Mouse (Mus musculus): ENCODE measurements at regions not wholly inside any gene's neighbourhood (a gene's known extent, or its start where the extent isn't known, plus 50 kb on each side); places are given as distances from the start of the nearest gene placed in this dataset.

GRCm38 (mm10) chr14:47935401-47935800, 185.2 kb upstream of the Peli2 start:
- Histone ChIP-seq H3K27ac (ENCODE audit: control insufficient read depth, insufficient read depth, low read depth, low read length) (no peak overlapping the region), H3K36me3 (ENCODE audit: control insufficient read depth, insufficient read depth, low read length) (no peaks in the 10 kb centered on the region), H3K4me3 (ENCODE audit: control insufficient read depth, low read depth, low read length) (no peak overlapping the region), H3K4me1 (ENCODE audit: control insufficient read depth, insufficient read depth, low read length) (no peaks in the 10 kb centered on the region), H3K27me3 (ENCODE audit: control insufficient read depth, insufficient read depth, low read length) (no peaks in the 10 kb centered on the region)
- TF ChIP-seq CTCF (IDR thresholded peaks at IDR 0.05; ENCODE audit: control insufficient read depth, insufficient read depth, insufficient replicate concordance, low read depth, low read length), result no peak
- no peak for TF ChIP-seq POLR2A (IDR thresholded peaks at IDR 0.05; ENCODE audit: control insufficient read depth, low read depth, low read length)

- no peaks in the 10 kb centered on the region for H3K27me3 ChIP-seq (ENCODE audit: control insufficient read depth, insufficient read depth, low read length)
- H3K36me3 ChIP-seq (ENCODE audit: control insufficient read depth, insufficient read depth, low read length), result no peaks in the 10 kb centered on the region
- H3K4me1 ChIP-seq (ENCODE audit: control insufficient read depth, insufficient read depth, low read length), result no peaks in the 10 kb centered on the region
- no peak overlapping the region for H3K4me3 ChIP-seq (ENCODE audit: control insufficient read depth, low read depth, low read length)
- TF ChIP-seq POLR2A (IDR thresholded peaks at IDR 0.05; ENCODE audit: control insufficient read depth, low read depth, low read length) (no peak), CTCF (IDR thresholded peaks at IDR 0.05; ENCODE audit: control insufficient read depth, insufficient read depth, insufficient replicate concordance, low read depth, low read length) (no peak)
- H3K27ac ChIP-seq (ENCODE audit: control insufficient read depth, insufficient read depth, low read depth, low read length), result no peak overlapping the region
Observed at GRCm38 (mm10) chr14:47937081-47937651, 183.5 kb upstream of the Peli2 start.

GRCm38 (mm10) chr14:47939781-47940590, 180.6 kb upstream of the Peli2 start:
- Histone ChIP-seq H3K4me1 (ENCODE audit: control insufficient read depth, insufficient read depth, low read length) (no peaks in the 10 kb centered on the region), H3K4me3 (ENCODE audit: control insufficient read depth, low read depth, low read length) (no peak overlapping the region), H3K36me3 (ENCODE audit: control insufficient read depth, insufficient read depth, low read length) (no peaks in the 10 kb centered on the region), H3K27ac (ENCODE audit: control insufficient read depth, insufficient read depth, low read depth, low read length) (no peak overlapping the region), H3K27me3 (ENCODE audit: control insufficient read depth, insufficient read depth, low read length) (no peaks in the 10 kb centered on the region)
- TF ChIP-seq CTCF (IDR thresholded peaks at IDR 0.05; ENCODE audit: control insufficient read depth, insufficient read depth, insufficient replicate concordance, low read depth, low read length), result no peak
- no peak for TF ChIP-seq POLR2A (IDR thresholded peaks at IDR 0.05; ENCODE audit: control insufficient read depth, low read depth, low read length)

- Histone ChIP-seq H3K27ac (ENCODE audit: control insufficient read depth, insufficient read depth, low read depth, low read length) (no peak overlapping the region), H3K27me3 (ENCODE audit: control insufficient read depth, insufficient read depth, low read length) (no peaks in the 10 kb centered on the region), H3K4me1 (ENCODE audit: control insufficient read depth, insufficient read depth, low read length) (no peaks in the 10 kb centered on the region), H3K4me3 (ENCODE audit: control insufficient read depth, low read depth, low read length) (no peak overlapping the region), H3K36me3 (ENCODE audit: control insufficient read depth, insufficient read depth, low read length) (no peaks in the 10 kb centered on the region)
- TF ChIP-seq CTCF (IDR thresholded peaks at IDR 0.05; ENCODE audit: control insufficient read depth, insufficient read depth, insufficient replicate concordance, low read depth, low read length), result no peak
- TF ChIP-seq POLR2A (IDR thresholded peaks at IDR 0.05; ENCODE audit: control insufficient read depth, low read depth, low read length), result no peak
Observed at GRCm38 (mm10) chr14:47942671-47943070, 178.0 kb upstream of the Peli2 start.

- H3K4me1 ChIP-seq (ENCODE audit: control insufficient read depth, insufficient read depth, low read length), result no peaks in the 10 kb centered on the region
- H3K4me3 ChIP-seq (ENCODE audit: control insufficient read depth, low read depth, low read length), result no peak overlapping the region
- H3K27ac ChIP-seq (ENCODE audit: control insufficient read depth, insufficient read depth, low read depth, low read length), result no peak overlapping the region
- H3K27me3 ChIP-seq (ENCODE audit: control insufficient read depth, insufficient read depth, low read length), result no peaks in the 10 kb centered on the region
- no peaks in the 10 kb centered on the region for H3K36me3 ChIP-seq (ENCODE audit: control insufficient read depth, insufficient read depth, low read length)
- TF ChIP-seq CTCF (IDR thresholded peaks at IDR 0.05; ENCODE audit: control insufficient read depth, insufficient read depth, insufficient replicate concordance, low read depth, low read length) (no peak), POLR2A (IDR thresholded peaks at IDR 0.05; ENCODE audit: control insufficient read depth, low read depth, low read length) (no peak)
Observed at GRCm38 (mm10) chr14:47944595-47944994, 176.0 kb upstream of the Peli2 start.

- Histone ChIP-seq H3K27ac (ENCODE audit: control insufficient read depth, insufficient read depth, low read depth, low read length) (no peak overlapping the region), H3K4me3 (ENCODE audit: control insufficient read depth, low read depth, low read length) (no peak overlapping the region), H3K36me3 (ENCODE audit: control insufficient read depth, insufficient read depth, low read length) (no peaks in the 10 kb centered on the region), H3K27me3 (ENCODE audit: control insufficient read depth, insufficient read depth, low read length) (no peaks in the 10 kb centered on the region), H3K4me1 (ENCODE audit: control insufficient read depth, insufficient read depth, low read length) (no peaks in the 10 kb centered on the region)
- TF ChIP-seq POLR2A (IDR thresholded peaks at IDR 0.05; ENCODE audit: control insufficient read depth, low read depth, low read length), result no peak
- no peak for TF ChIP-seq CTCF (IDR thresholded peaks at IDR 0.05; ENCODE audit: control insufficient read depth, insufficient read depth, insufficient replicate concordance, low read depth, low read length)
Observed at GRCm38 (mm10) chr14:47951041-47951440, 169.6 kb upstream of the Peli2 start.

- no peak overlapping the region for H3K4me3 ChIP-seq (ENCODE audit: control insufficient read depth, low read depth, low read length)
- peak overlapping the region; percentile 68; the same call in 1 of the 2 replicates for H3K27ac ChIP-seq (ENCODE audit: control insufficient read depth, insufficient read depth, low read depth, low read length)
- no peaks in the 10 kb centered on the region for H3K27me3 ChIP-seq (ENCODE audit: control insufficient read depth, insufficient read depth, low read length)
- no peaks in the 10 kb centered on the region for H3K36me3 ChIP-seq (ENCODE audit: control insufficient read depth, insufficient read depth, low read length)
- 0 out of 2 replicates have a peak, but pooled peaks cover 3% of the 10 kb centered on the region for H3K4me1 ChIP-seq (ENCODE audit: control insufficient read depth, insufficient read depth, low read length)
- TF ChIP-seq CTCF (IDR thresholded peaks at IDR 0.05; ENCODE audit: control insufficient read depth, insufficient read depth, insufficient replicate concordance, low read depth, low read length) (no peak), POLR2A (IDR thresholded peaks at IDR 0.05; ENCODE audit: control insufficient read depth, low read depth, low read length) (no peak)
Observed at GRCm38 (mm10) chr14:47958171-47958570, 162.5 kb upstream of the Peli2 start.
